18 mouse cellular contexts compared by ENCODE assay signal in the genomic region with DNA sequence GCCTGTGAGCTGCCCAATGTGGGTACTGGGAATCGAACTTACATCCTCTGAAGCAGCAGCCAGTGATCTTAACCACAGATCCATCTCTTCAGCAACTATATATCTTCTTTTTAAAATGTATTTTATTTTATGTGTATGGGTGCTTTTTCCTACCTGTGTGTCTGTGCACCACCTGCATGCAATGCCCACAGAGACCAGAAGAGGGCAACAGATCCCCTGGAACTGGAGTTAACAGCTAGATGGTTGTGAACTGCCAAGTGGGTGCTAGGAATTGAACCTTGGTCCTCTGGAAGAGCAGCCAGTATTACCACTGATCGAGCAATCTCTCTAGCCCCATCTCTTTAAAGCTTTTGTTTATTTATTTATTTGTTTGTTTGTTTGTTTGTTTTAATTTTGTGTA. TPM values are rescaled to one million over a fixed set of nuclear protein-coding genes. Genes with fewer than 3 reads are reported as not detected.
DNase-seq lines count a peak whose midpoint lies in the region; ATAC-seq and TF ChIP-seq lines count a peak whose summit lies in the region.
"Had no signal": no experiment of that assay in that cellular context is flagged by ENCODE, and none has a peak within 500 bp of the region (broad histone marks: within the 10 kb centered on the region; RNA-seq: fewer than 3 reads in every experiment).

No protein-coding gene starts in this region.

- H3K4me3 ChIP-seq in forebrain, embryonic 11.5 days (ENCODE audit: low read depth, low read length): no peak overlapping the region
- no peak overlapping the region for H3K4me3 ChIP-seq in forebrain, embryonic 14.5 days (ENCODE audit: low read depth, low read length)
- no peak overlapping the region for H3K4me3 ChIP-seq in layer of hippocampus, adult 2 months
- H3K4me3 ChIP-seq: hindbrain, embryonic 10.5 days; limb, embryonic 13.5 days; lung, embryonic 15.5 days; midbrain, embryonic 15.5 days had no signal

- no peak for ATAC-seq in forebrain, embryonic 11.5 days (replicated peaks; ENCODE audit: low FRiP score)
- no peak for ATAC-seq in forebrain, embryonic 14.5 days
- ATAC-seq: midbrain, embryonic 15.5 days had no signal

- DNase-seq in forebrain, embryonic 11.5 days (ENCODE audit: low spot score): peak; percentile 29
- DNase-seq in forebrain, embryonic 14.5 days (ENCODE audit: low spot score): no peak
- DNase-seq in layer of hippocampus, adult 2 months (ENCODE audit: low spot score in 2 of 2): no peak
- DNase-seq in layer of hippocampus, adult 11-12 months (ENCODE audit: low spot score): no peak
- DNase-seq in 416B (ENCODE audit: low read depth) (peak; percentile 14), R1 (ENCODE audit: low read depth, low spot score) (peak; percentile 66)
- no peak for DNase-seq in adrenal gland, postnatal 36 days
- no peak for DNase-seq in frontal cortex, postnatal 10 days (ENCODE audit: low spot score in 2 of 2)
- DNase-seq: adrenal gland, adult 8-10 months; B cell, adult 2 months; cerebellum, adult 2 months; kidney, adult 11 months had no signal

- no peaks in the 10 kb centered on the region; the same call in 1 of the 2 replicates for H3K36me3 ChIP-seq in forebrain, embryonic 11.5 days (ENCODE audit: control insufficient read depth, insufficient read depth, low read length)
- peaks cover 40% of the 10 kb centered on the region for H3K36me3 ChIP-seq in forebrain, embryonic 14.5 days (ENCODE audit: control insufficient read depth, insufficient read depth, low read length)

- WGBS in forebrain, embryonic 11.5 days: 90% methylated on average over 2 of the region's 2 CpGs
- WGBS in forebrain, embryonic 14.5 days: 94% methylated on average over 2 of the region's 2 CpGs

- no peaks in the 10 kb centered on the region for H3K9me3 ChIP-seq in forebrain, embryonic 11.5 days (ENCODE audit: control insufficient read depth, low read length)
- H3K9me3 ChIP-seq in forebrain, embryonic 14.5 days (replicated peaks; ENCODE audit: control insufficient read depth, low read length): no peaks in the 10 kb centered on the region
- H3K9me3 ChIP-seq: hindbrain, embryonic 10.5 days; lung, embryonic 15.5 days; midbrain, embryonic 15.5 days had no signal

- no peak overlapping the region for H3K27ac ChIP-seq in forebrain, embryonic 11.5 days (ENCODE audit: low read depth, low read length)
- no peak overlapping the region for H3K27ac ChIP-seq in forebrain, embryonic 14.5 days (ENCODE audit: low read depth, low read length)
- H3K27ac ChIP-seq in layer of hippocampus, adult 2 months: no peak overlapping the region
- H3K27ac ChIP-seq: hindbrain, embryonic 10.5 days; limb, embryonic 13.5 days; lung, embryonic 15.5 days; midbrain, embryonic 15.5 days had no signal

- no peak overlapping the region for H3K9ac ChIP-seq in forebrain, embryonic 11.5 days (ENCODE audit: low read length)
- no peak overlapping the region for H3K9ac ChIP-seq in forebrain, embryonic 14.5 days (ENCODE audit: low read length)
- H3K9ac ChIP-seq: limb, embryonic 13.5 days; lung, embryonic 15.5 days; midbrain, embryonic 15.5 days had no signal

- peak; percentile 53 for TF ChIP-seq CTCF in layer of hippocampus, adult 2 months (conservative IDR thresholded peaks at IDR 0.05)

- no peaks in the 10 kb centered on the region for H3K27me3 ChIP-seq in forebrain, embryonic 11.5 days (ENCODE audit: control insufficient read depth, insufficient read depth, low read length)
- H3K27me3 ChIP-seq in forebrain, embryonic 14.5 days (replicated peaks; ENCODE audit: control insufficient read depth, insufficient read depth, low read length): no peaks in the 10 kb centered on the region
- H3K27me3 ChIP-seq: limb, embryonic 13.5 days; lung, embryonic 15.5 days; midbrain, embryonic 15.5 days had no signal

- H3K4me1 ChIP-seq in forebrain, embryonic 11.5 days (replicated peaks; ENCODE audit: control insufficient read depth, insufficient read depth, low read length): peaks cover 2% of the 10 kb centered on the region; the same call in 1 of the 2 replicates
- no peaks in the 10 kb centered on the region for H3K4me1 ChIP-seq in forebrain, embryonic 14.5 days (ENCODE audit: control insufficient read depth, insufficient read depth, low read length)
- H3K4me1 ChIP-seq: limb, embryonic 13.5 days; lung, embryonic 15.5 days; midbrain, embryonic 15.5 days had no signal

- no peak overlapping the region for H3K4me2 ChIP-seq in forebrain, embryonic 11.5 days (ENCODE audit: low read depth, low read length, severe bottlenecking)
- no peak overlapping the region for H3K4me2 ChIP-seq in forebrain, embryonic 14.5 days (ENCODE audit: low read length)
- H3K4me2 ChIP-seq: limb, embryonic 13.5 days; lung, embryonic 15.5 days; midbrain, embryonic 15.5 days had no signal

RNA-seq across cellular contexts. Expression of a gene that starts 16.4 kb away (rescaled TPM):
- 140 and 143 TPM in 2 replicates for polyA plus RNA-seq in forebrain, embryonic 11.5 days (2014; fragmentation: Nextera tagmentation; extraction: Ambion mirVana)
- 42.9 and 48.3 TPM in 2 replicates for polyA plus RNA-seq in forebrain, embryonic 14.5 days (2014; fragmentation: Nextera tagmentation; extraction: Ambion mirVana)
- total RNA-seq in layer of hippocampus, adult 2 months (2021): 10 to 100 TPM in 1 of 2 experiments, 1 to 10 TPM in 1; 9.9 to 11.3 TPM
- total RNA-seq in adrenal gland, postnatal 36 days (2021): 10 to 100 TPM; 20.1 to 23.6 TPM

RNA-seq across cellular contexts. Expression of a gene that starts 16.4 kb away (rescaled TPM):
- 17.3 and 20.8 TPM in 2 replicates for polyA plus RNA-seq in forebrain, embryonic 11.5 days (2014; fragmentation: Nextera tagmentation; extraction: Ambion mirVana)
- polyA plus RNA-seq in forebrain, embryonic 14.5 days (2014; fragmentation: Nextera tagmentation; extraction: Ambion mirVana): 15.9 and 19.6 TPM in 2 replicates
- total RNA-seq in layer of hippocampus, adult 2 months (2021): 10 to 100 TPM; 19.2 to 25.0 TPM
- total RNA-seq in adrenal gland, postnatal 36 days (2021): 10 to 100 TPM in 1 of 2 experiments, 1 to 10 TPM in 1; 9.6 to 11.3 TPM

RNA-seq across cellular contexts. Expression of a gene that starts 23.4 kb away (rescaled TPM):
- 82.6 and 100 TPM in 2 replicates for polyA plus RNA-seq in forebrain, embryonic 11.5 days (2014; fragmentation: Nextera tagmentation; extraction: Ambion mirVana)
- 108 and 109 TPM in 2 replicates for polyA plus RNA-seq in forebrain, embryonic 14.5 days (2014; fragmentation: Nextera tagmentation; extraction: Ambion mirVana)
- 10 to 100 TPM; 30.1 to 32.8 TPM for total RNA-seq in layer of hippocampus, adult 2 months (2021)
- 10 to 100 TPM; 40.8 to 43.0 TPM for total RNA-seq in adrenal gland, postnatal 36 days (2021)

RNA-seq across cellular contexts. Expression of a gene that starts 39.1 kb away (rescaled TPM):
- polyA plus RNA-seq in forebrain, embryonic 11.5 days (2014; fragmentation: Nextera tagmentation; extraction: Ambion mirVana): not detected in 2 replicates
- not detected in 2 replicates for polyA plus RNA-seq in forebrain, embryonic 14.5 days (2014; fragmentation: Nextera tagmentation; extraction: Ambion mirVana)
- total RNA-seq in layer of hippocampus, adult 2 months (2021): under 1 TPM in 1 of 2 experiments, not detected in 1; 0.15 TPM
- 10 to 100 TPM; 30.6 to 39.5 TPM for total RNA-seq in adrenal gland, postnatal 36 days (2021)
- total RNA-seq: megakaryocyte progenitor cell, adult 5-6 weeks had no signal
- polyA plus RNA-seq: heart, embryonic 14.5 days; lung, embryonic 15.5 days; midbrain, embryonic 15.5 days had no signal

Comparison
In these comparisons a context has a peak if more than half of its experiments do, and no peak if none do; other contexts are left out.
1. DNase-seq: peak in forebrain, embryonic 11.5 days (single experiment), 416B (single experiment) and R1 (single experiment); none in forebrain, embryonic 14.5 days (single experiment), layer of hippocampus, adult 2 months (0 of 2), layer of hippocampus, adult 11-12 months (single experiment), adrenal gland, postnatal 36 days (0 of 2) and frontal cortex, postnatal 10 days (0 of 2).